Mouse (Mus musculus): ENCODE measurements at regions not wholly inside any gene's neighbourhood (a gene's known extent, or its start where the extent isn't known, plus 50 kb on each side); places are given as distances from the start of the nearest gene placed in this dataset.

GRCm38 (mm10) chr9:77845664-77846290, 71.4 kb upstream of the Elovl5 start:
- DNase-seq (ENCODE audit: low spot score): no peak

- DNase-seq (ENCODE audit: low spot score): no peak
These were observed 68.6 kb upstream of the Elovl5 start for GRCm38 (mm10) chr9:77848580-77848979.

- no peak for DNase-seq (ENCODE audit: low spot score)
These were observed 67.8 kb upstream of the Elovl5 start for GRCm38 (mm10) chr9:77849343-77849742.

GRCm38 (mm10) chr9:77851336-77851735, 65.8 kb upstream of the Elovl5 start:
- peak; percentile 76 for DNase-seq (ENCODE audit: low spot score)

- DNase-seq (ENCODE audit: low spot score): peak; percentile 52
These were observed 59.8 kb upstream of the Elovl5 start for GRCm38 (mm10) chr9:77857091-77858058.

GRCm38 (mm10) chr9:77858127-77858794, 58.9 kb upstream of the Elovl5 start:
- no peak for DNase-seq (ENCODE audit: low spot score)
